Mouse (Mus musculus) frontal cortex, postnatal 36 days (tissue): ENCODE data around the gene Fam71f2.

ENCODE experiments used
- DNase-seq, 2 experiments: peaks; one replicate each; pipeline ENCODE4 v3.0.0; 2022; ENCODE audit warnings: low spot score in 2 of 2

The Fam71f2 gene

DNA sequence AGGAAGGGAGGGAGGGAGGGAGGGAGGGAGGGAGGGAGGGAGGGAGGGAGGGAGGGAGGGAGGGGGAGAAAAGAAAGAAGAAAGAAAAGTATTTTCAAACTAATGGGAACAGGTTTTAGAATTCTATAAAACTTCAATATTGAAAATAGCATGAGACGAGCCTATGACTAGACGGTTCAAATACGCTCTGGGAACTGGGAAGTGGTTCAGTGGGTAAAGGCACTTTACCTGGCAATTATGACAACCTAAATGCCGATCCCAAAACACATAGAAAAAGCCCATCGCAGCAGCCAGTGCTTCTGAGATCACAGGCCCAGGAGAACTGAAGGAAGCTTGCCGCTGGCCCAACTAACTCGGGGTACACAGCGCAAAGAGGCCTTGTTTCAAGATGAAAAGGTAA, at the start of gene Fam71f2:
Fam71f2 (plus strand) TSS at position 301 of the 400 bp plus-strand sequence.
- no peak for DNase-seq

DNA sequence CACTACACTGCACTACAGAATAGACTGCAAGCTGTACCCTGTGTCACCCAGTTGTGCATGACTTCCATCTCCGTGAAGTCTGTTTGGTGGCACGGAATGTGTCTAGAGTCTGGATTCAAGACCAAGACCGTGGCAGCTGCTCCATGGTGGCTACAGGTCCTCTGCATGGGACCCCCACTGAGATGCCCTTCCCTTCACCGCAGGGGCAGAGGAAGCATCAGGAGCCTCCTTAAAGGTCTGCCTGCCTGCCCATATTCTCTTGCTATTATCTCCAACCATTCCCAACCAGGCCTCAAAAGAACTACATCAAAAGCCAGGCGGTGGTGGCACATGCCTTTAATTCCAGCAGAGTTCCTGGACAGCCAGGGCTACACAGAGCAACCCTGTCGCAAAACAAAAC, 49.0 kb upstream of the Fam71f2 start:
- no peak for DNase-seq

DNA sequence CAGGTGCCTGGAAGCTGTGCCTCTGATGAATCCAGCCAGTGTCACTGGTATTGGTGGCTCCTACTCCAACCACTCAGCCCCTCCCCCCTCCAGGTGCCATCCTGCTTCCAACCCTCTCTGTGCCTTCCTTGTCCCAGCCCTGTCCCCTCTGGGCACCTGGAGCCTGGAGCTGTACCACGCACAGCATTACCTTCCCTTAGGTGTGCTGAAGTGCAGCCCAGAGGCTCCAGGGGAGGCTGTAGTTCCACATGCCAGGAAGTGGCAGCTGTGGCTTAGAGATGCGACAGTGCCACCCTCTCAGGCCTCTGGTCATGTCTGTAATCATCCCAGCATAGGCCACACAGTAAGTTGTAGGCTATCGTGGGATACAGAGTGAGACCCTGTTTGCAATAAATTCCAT, 47.6 kb upstream of the Fam71f2 start:
- no peak for DNase-seq

- no peak for DNase-seq
Observed at GRCm38 (mm10) chr6:29232321-29232720, 47.1 kb upstream of the Fam71f2 start.

- DNase-seq, result no peak
Observed at GRCm38 (mm10) chr6:29233710-29234109, 45.7 kb upstream of the Fam71f2 start.

GRCm38 (mm10) chr6:29234272-29234671, 45.1 kb upstream of the Fam71f2 start:
- no peak for DNase-seq

DNA sequence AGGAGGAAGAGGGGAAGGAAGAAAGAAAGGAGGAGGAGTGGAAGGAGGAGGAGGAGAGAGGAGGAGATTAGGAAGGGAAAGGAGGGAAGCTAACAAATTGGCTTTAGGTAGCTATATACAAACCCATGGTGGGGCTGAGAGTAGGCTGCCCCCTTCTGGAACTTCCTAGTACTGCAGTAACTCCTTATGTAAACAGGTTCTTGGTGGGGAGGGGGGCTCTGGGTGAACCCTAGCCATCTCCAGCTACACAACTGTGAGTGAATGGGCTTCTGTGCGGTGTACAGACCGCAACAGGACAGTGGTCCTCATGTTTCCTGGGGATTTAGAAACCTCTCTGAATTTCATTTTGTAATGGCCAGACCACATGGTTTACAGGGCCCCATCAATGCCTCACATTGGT, 38.6 kb upstream of the Fam71f2 start:
- DNase-seq, result peak; percentile 21 to 30

GRCm38 (mm10) chr6:29241697-29242096, 37.7 kb upstream of the Fam71f2 start:
- DNase-seq, result no peak

DNA sequence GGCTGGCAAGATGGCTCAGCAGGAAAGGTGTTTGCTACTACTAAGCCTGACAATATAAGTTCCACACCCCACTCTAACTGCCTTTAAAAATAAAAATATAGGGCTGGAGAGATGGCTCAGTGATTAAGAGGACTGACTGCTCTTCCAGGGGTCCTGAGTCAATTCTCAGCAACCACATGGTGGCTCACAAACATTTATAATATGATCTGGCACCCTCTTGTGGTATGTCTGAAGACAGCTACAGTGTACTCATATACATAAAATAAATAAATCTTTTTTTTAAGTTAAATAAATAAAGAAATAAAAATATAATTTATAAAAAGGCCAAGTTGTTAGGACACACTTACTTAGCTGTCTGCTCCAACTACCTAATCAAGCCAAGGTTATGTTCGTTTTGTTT, 37.1 kb upstream of the Fam71f2 start:
- no peak for DNase-seq

GRCm38 (mm10) chr6:29245272-29246120, 33.9 kb upstream of the Fam71f2 start:
- DNase-seq, result no peak

- no peak for DNase-seq
Observed at GRCm38 (mm10) chr6:29246183-29246582, 33.2 kb upstream of the Fam71f2 start.

DNA sequence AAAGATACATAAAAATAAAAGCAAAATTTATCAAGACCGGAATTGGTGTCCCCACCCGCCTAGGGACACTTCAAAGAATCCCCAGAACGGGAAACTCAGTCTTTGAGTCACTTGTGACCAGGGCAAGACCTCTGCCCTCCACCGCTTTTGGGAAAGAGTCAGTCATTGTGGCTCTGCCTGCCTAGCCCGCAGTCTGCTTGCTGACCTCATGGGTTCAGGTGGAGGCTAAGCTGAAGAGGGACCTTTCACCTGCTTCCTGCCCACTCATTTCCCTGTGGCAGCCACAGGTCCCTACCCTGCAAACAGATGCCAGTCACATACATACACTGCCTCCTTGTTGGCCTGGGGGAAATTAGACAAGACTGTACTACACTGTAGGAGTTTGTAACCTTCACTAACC, 32.8 kb upstream of the Fam71f2 start:
- no peak for DNase-seq

- no peak for DNase-seq
Observed at GRCm38 (mm10) chr6:29247072-29247471, 32.3 kb upstream of the Fam71f2 start.

- DNase-seq, result no peak
Observed at GRCm38 (mm10) chr6:29259418-29259817, 20.0 kb upstream of the Fam71f2 start.

- DNase-seq, result no peak
Observed at GRCm38 (mm10) chr6:29261831-29262230, 17.6 kb upstream of the Fam71f2 start.

GRCm38 (mm10) chr6:29263650-29264455, 15.5 kb upstream of the Fam71f2 start:
- DNase-seq, result peak; percentile 32 to 40

DNA sequence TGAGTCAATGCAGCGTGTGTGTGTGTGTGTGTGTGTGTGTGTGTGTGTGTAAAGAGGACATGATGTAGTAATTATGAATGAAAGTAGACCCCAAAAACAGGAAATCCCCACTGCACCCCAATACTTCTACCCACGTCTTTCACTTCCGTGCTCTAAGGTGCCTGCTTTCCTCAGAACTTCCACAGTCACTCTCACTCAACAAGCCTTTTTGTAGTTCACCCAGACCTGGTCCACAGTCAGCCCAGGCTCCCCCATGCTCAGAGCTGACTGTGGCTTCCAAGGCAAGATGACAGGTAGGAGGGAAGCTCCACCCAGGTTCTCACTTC, 15.0 kb upstream of the Fam71f2 start:
- DNase-seq, result no peak

- no peak for DNase-seq
Observed at GRCm38 (mm10) chr6:29266936-29267335, 12.5 kb upstream of the Fam71f2 start.

DNA sequence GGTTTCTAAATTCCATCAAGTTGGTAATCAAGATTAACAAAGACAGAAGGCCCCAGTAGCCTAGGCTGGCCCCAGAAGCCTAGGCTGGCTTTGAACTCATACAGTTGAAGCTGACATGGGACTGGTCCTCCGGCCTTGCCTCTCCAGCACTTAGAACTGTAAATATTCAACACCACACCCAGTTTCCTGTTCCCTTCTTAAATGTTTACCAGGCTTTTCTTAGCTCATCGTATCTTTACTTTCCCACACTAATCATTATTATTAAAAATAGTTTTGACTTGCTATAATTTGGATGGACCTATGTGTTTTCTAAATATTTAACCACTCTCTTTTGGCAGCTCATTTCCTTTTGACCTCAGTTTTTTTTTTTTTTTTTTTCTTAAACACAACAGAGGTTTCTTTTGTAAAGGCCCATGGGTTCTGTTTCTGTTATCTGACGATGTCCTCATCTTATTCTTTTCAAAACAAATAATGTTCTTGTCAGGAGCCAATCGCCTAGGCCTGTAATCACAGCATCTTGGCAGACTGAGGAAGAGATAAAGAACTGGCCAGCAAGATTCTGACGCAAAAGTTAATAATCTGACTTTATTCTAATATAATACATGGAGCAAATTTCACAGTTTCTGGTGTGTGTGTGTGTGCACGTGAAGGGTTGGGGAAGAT, 10.3 kb upstream of the Fam71f2 start:
- DNase-seq, result no peak

DNA sequence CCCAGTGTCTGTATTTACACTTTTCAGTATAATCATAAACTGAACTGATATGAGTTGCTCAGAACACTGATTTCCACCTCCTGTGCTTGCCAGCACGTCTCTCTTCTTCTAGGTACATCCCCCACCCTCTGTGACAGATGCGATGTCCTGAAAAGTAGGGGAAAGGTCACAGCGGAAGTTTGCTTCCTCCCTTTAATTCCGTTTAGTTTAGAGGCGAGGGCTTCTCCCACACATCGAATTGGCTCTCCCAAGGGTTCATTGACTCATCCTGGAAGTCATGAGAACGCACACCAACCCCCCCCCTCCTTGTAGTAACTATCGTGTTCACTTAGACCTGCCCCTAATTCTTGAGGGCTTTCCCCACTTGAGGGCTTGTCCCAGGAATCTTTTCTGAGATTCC, 8.4 kb upstream of the Fam71f2 start:
- no peak for DNase-seq

- peak; percentile 89 to 92 for DNase-seq
Observed at GRCm38 (mm10) chr6:29272312-29273072, 6.9 kb upstream of the Fam71f2 start, which contains the start of gene Hilpda. Gene Hilpda (plus strand): TSS chr6:29272488.

GRCm38 (mm10) chr6:29276746-29277145, 2.6 kb upstream of the Fam71f2 start:
- DNase-seq, result no peak
